Mouse (Mus musculus) mature B cell (primary cell): ENCODE results near the gene Rnf10.
"Not testable (repeated sequence)": the region's sequence is repeated elsewhere in the genome, so short reads cannot be mapped to it uniquely, and the experiment has no call there.

ENCODE experiments used
- in situ Hi-C: fragments of 300-500 bp; cut with MboI; formaldehyde crosslinking; loops from 2 replicates; pipeline ENCODE4 v1.14.3; 2019

Rnf10 gene

DNA sequence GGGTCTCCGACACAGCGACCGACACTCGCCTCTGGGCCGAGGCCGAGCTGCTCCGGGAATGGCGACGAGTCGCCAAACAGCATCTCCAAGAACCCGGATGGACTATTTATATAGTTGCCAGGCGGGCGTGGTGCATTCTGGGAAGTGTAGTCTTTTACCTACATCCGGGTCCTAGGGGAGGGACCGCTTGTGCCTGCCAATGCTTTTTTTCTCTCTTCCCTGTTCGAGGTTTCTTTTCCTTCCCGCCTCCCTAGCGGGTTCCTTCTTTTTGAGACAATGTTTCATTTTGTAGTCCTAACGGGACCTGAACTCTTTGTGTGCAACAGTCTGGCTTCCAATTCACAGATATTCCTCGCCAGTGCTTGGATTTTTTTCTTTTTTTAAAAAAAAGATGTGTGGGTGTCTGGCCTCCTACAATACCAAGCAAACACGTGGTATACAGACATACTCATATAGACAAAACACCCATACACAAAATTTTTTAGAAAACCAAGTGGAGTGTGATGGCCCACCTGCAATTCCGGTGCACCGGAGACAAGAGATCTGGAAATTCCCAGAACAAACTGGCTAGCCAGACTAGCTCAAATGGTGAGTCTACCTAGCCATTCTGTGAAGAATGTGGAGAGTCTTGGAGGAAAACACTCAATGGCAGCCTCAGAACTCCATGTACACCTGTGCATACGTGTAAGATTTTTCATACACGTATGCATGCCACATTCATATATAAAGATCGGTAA, at the start of gene Rnf10:
Rnf10 (minus strand) TSS at position 87 of the 737 bp plus-strand sequence.
- in situ Hi-C loops = no loop called here

DNA sequence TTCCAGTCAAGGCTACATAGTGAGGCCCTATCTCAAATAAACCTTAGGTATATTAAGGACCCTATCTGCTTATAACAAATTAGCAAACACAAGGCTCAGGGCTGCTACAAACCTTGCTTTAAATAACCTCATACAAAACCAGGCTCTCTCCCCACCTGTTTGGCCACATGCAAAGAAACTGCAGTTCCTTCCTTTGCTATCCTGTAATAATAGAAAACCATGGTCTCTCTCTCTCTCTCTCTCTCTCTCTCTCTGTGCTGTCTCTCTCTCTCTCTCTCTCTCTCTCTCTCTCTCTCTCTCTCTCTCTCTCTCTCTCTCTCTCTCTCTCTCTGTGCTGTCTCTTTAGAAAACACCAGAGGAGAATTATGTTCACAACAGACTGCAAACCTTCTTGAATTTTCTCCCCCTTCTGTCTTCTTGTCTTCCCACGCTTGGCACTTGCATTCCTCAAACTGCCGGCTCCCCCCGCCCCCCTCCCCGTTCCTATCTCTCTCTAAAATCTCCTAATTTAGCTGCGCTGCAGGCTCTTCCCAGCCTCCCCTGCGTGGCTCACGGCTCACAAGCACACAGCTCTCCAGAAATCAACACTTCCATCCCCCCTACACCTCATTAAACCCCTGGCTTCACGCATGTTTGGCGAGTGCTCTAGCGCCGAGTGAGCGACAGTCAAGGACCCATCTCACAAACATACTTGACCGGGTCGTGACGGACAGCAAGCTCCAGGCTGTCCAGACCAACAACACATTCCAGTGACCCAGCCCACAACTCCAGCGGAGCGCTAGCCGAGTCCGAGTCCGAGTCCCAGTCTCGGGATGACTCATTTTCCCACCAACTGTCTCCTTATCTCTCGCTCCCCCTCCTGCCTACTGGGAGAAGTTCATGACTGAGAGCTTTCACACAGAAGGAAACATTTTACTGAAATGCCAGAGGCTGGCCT, 46.6 kb upstream of the Rnf10 start:
- in situ Hi-C loops = no loop called here

DNA sequence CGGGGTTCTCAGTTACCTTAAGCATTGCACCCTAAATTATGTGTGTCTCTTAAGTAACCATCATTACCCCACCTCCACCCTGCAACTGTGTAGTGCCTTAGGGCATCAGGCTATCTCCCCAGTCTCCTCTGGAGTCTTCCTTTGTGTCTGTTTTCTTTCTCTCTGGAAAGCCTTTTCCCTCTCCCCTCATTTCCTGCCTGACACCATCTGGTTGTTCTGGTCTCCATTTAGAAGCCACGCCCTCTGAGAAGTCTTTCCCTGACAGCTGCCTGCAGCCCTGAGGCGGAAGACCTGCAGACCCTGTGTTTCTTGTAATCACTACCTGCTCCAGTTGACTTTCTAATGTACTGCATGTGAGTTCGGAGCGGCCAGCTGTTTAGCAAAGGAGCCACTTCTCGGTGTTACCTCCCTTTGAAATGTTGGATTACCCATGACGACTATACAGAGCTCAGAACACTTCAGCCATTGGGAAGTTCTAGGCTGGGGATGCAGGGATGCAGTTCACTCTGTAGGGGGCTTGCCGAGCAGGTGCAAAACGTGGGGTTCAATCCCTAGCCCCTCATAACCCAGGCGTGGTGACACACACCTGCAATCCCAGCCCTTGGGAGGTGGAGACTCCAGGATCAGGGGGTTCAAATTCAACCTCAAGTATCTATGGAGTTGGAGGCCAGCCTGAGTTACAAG, 45.1 kb upstream of the Rnf10 start:
- in situ Hi-C loops = no loop called here

DNA sequence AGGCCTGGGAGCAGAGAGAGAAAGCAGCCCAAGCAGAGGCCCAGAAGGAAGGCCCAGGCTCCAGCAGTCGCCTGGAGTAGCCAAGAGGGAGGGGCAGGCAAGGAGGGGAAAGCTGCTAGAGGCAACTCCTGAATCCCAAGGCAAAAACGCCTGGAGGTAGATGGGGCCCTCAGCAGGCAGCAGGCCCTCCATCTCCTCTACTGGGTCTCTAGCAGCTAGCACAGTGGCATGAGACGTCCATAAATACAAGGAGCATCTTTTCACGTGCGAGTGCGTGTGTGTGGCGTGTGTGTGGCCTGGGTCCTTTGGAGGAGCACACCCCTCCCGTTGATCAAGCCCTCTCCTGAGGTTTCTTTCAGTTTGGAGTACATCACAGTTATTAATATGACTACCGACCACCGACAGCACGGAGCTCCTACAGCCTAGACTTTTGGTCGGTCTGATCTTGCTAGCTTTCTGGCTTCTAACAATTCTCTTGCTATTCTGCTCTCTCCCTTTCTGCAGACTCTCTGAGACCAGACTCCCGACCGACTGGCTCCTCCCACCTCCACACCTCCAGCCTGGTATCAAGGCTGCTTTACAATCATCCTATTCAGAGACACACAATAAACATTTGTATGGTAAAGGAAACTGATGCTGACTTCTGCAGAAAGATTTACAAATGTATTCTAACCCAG, 44.4 kb upstream of the Rnf10 start:
- in situ Hi-C loops = no loop called here

DNA sequence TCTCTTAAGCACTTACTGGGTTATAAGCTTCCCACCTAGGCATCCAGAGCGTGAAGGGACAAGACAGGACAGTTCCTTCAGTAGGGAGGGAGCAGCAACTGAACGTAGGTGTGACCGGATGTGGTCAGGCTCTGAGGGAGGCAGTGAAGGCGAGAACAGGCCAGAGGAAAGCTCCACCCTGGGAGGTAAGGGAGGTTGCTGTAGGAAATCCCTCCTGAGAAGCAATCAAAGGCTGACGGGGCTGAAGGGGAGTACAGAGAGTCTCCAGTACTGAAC, 40.9 kb upstream of the Rnf10 start:
- in situ Hi-C loops = no loop called here

DNA sequence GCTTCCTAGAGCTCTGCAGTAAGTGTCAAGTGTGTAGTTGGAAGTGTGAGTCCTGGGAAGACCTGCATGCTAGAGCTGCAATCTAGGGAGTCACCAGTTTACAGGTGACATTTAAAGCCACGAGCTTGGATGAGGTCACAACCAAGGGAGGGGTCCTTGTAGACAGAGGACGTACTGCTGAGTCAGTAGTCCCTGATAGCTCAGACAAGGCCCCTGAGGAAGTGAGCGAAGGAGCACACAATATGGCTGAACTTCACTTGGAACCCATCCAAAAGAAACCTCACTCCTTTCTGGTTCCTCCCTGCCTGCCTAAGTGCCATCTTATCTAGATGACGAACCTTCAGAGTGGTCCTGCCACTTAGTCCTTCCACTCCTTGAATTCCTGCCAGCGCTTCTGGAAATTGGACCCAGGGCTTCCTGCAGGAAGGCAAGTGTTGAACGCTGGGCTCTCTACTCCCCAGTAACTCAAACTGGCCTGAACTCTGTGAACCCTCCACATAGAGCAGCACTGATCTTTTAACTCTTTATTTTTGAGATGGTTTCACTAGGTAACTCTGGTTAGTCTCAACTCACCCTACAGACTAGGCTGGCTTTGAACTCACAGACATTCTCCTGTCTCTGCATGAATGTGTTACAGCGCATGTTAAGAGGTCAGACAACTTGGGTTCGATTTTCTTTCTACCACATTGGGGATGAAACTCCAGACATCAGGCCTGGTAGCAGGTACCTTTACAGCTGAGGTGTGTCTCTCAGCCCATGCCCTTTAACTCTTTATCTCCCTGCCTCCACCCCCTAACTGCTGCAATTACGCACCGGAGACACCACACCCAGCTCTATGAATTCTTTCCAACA, 40.3 kb upstream of the Rnf10 start:
- in situ Hi-C loops = no loop called here

DNA sequence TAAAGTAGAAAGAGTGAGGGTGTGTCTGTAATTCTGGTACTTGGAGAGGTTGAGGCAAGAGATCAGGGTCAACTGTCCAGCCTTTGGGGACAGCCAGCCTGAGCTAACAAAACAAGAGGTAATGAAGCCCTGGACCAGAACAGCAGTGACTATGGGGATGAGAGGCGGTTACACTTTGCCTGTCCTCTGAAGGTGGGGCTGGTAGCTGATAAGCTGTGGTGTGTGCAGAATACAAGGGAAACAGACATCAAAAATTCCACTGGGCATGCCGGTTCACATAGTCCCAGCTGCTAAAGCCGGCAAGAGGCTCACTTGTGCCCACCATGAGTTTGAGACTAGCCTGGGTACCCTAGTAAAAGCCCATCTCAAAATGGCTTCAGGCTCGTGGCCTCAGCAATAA, 39.7 kb upstream of the Rnf10 start:
- in situ Hi-C loops = no loop called here

DNA sequence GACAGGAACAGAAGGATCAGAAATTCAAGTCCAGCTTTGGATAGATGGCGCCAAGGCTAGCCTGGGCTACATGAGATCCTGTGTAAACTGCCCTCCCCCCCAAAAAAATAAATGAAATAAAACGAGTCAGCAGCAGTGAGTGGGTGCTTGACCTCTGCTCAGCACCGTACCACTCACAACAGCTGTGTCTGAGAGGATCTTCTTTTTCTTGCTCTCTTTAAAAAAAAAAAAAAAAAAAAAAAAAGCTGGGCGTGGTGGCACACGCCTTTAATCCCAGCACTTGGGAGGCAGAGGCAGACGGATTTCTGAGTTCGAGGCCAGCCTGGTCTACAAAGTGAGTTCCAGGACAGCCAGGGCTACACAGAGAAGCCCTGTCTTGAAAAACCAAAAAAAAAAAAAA, 29.5 kb upstream of the Rnf10 start:
- in situ Hi-C loops = not testable (repeated sequence)

DNA sequence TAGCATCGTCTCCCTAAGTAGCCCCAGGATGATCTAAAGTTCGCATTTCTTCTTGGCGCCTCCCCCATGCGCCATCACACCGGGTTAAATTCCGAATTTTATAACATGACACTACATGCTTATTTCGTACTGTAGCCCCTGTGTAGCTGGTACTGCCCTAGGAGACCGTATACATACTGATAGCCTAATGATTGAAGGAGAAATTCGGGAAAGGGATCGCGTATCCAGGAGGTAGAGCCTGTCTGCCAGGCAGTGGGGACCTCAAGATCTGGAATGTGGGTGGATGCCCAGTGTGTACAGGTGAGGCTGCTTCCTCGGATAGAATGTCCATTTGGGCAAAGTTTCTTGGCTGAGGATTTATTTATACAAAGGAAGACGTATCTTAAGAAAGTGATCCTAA, 28.9 kb upstream of the Rnf10 start:
- in situ Hi-C loops = no loop called here

DNA sequence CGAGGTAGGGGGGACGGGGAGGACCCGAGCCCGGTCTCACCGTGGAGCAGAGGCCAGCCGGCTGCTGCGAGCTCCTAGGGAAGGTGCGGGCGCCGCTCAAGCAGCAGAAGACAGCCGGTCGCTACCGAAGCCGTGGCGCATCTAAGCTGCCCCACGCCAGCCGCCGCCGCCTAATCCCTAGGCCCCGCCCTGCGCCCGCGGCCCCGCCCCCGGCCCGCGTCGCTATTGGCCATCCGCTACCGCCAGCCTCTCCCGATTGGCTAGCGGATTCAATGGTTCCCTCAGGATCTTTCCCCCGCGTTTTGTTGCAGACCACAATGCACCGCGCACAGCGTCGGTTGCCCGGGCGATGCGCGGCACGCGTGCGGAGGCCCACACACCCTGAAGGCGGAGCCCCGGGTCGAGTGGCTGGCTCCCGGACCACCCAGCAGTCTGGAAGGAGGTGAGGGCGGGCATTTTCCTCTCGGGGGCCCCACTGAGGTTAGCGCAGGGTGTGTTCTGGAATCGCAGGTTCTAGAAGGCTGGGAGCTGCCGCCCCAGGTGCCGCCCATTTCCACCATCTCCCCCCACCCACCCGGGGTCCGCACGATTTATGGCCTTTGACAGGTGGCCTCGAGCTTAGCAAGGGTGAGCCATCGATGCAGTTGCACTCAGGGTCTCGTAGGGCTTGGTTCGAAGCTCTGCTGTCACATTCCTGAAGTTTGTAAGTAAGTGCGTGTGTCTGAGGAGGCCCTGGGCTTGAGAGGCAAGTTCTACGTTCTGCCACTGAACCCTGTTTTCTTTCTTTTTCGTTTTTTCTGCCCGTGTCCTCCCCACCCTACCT, 28.3 kb upstream of the Rnf10 start, which contains the start of gene Dynll1:
Dynll1 (minus strand) TSS at position 208 of the 823 bp plus-strand sequence.
- in situ Hi-C loops = no loop called here

DNA sequence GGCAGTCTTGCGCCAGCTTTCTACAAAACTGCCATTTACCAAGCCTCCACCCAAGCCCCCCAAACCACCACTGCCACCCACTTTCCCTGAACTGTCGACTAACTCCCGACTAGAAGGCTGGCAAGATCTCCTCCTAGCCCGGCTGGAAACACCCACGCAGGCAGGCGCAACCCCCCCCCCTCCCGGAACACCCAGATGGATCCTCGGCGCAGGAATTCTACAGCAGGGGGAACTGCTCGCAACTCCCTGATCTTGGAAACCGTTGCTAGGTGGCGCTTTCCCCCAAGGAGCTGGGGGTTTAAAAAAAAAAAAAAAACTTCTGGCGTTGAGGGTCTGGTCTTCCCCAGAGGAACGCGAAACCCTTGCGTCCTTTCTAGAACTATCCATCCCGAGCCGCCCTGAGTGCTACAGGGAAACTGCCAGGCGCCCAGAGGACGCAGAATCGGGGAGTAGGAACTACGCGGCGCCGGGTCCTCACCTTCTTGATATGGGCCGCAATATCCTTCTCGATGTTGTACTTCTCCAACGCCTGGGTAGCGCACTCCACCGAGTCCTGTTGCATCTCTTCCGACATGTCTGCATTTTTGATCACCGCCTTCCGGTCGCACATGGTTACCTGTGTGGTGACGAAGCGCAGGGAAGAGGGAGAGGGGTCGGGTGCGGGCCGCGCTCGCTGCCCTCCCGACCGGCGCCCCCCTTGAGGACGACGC, 27.5 kb upstream of the Rnf10 start:
- in situ Hi-C loops = no loop called here

DNA sequence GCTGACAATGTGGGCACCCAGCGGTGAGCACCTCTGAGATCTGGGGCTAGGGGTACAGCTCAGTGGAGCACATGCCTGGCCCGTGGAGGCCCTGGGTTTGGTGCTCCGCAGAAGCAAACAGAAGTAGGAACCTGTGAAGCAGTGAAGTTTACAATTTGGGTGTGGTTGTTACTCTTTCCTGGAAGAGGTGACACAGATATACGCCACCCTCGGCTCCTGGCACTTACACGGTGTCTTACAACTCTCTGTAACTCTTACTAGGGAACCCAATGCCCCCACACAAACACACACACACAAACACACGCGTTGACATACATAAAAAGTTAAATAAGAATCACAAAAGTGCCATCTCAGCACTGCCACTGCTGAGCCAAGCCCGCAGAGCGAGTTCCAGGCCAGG, 23.6 kb upstream of the Rnf10 start:
- in situ Hi-C loops = loop anchor here (10.0 kb wide), 1 partner anchor 148 kb away; no protein-coding TSS in a partner anchor

DNA sequence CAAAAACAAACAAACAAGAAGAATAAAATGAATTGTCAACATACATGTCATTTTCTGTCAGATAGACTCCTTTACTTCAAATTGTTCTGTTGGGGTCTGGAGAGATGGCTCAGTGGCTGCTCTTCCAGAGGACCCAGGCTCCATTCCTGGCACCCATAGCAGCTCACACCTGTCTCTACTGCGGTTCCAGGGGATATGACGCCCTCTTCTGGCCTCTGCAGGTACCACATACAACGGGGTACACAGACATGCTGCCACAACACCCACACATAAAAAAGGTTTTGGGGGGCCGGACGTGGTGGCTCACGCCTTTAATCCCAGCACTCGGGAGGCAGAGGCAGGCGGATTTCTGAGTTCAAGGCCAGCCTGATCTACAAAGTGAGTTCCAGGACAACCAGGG, 21.5 kb upstream of the Rnf10 start:
- in situ Hi-C loops = loop anchor here (10.0 kb wide), 1 partner anchor 151 kb away; no protein-coding TSS in a partner anchor

DNA sequence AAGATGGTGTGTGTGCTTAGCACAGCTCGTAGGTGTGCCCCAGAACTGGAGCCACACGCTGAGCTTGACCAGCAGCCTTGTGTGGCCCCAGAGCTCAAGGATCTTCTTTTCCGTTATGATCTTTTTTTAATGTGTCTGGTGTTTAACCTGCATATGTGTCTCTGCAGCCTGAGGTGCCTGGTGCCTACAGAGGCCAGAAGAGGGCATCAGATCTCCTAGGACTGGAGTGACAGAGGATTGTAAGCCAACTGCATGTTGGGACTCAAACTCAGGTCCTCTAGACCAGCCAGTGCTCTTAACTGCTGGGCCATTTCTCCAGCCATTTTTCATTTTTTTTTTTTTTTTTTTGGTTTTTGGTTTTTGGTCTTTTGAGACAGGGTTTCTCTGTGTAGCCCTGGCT, 12.0 kb upstream of the Rnf10 start:
- in situ Hi-C loops = no loop called here

DNA sequence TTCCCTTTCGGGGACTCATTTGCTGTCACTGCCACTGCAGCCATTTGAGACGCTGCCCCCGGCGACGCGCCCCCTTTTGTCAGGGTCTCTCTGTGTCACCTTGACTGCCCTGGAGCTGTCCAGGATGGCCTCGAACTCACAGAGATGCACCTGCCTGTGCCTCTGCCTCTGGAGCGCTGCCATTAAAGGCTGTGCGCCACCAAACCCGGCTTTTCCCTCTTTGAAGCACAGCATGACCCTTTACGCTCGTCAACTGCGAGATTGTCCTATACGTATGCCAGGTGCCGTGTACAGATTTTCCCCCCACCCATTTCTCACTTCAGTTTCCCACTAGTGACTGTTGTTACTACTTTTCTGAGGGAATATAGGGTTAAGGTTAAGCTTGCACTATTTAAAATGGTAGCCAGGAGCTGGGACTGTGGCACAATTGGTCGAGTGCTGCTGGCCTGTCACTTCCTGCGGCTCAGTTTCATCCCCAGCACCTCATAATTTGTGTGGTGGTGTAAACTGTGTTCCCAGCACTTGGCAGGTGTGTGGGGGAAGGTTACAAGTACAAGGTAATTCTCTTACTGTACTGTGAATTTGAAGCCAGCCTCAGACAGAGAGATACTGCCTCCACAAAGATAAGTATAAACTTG, 7.5 kb upstream of the Rnf10 start:
- in situ Hi-C loops = no loop called here

DNA sequence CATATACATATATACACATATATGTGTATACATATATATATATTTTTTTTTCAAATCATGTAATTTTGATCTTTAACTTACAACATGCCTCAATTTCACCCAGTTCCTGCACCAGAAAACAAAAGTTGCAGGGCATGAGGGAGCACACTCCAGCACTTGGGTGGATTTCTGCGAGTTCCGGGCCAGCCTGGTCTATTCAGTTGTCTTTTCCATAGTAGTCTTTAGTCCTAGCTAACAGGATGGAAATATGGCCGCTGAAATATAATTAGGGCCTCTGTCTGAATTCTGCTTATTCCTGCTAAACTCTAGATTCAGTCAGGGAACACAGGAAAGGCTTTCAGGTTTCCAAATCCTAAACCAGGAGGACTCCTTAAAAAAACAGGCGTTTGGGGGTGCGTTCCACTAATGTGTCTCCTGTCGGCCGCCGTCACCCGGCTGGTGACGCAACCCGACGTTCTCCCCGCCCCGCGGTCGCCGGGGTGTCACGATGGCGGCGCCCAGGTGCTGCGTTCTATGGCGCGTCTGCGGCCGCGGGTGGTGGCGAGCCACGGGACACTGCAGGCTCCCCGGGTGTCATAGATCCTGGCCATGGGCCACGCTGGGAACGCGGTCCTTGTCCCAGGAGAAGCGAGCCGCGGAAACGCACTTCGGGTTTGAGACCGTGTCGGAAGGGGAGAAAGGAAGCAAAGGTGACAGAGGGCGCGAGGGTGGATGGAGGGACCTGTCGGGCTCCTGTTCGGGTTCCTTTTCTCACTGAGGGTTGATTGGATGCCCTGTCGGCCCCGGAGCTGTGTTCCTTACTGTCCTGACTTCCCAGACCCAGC, 6.7 kb upstream of the Rnf10 start, which contains the start of gene Coq5:
Coq5 (plus strand) TSS at position 441 of the 824 bp plus-strand sequence.
- in situ Hi-C loops = loop anchor here (5.0 kb wide), 1 partner anchor 68 kb away; the partner anchor contains the start of gene Cox6a1

DNA sequence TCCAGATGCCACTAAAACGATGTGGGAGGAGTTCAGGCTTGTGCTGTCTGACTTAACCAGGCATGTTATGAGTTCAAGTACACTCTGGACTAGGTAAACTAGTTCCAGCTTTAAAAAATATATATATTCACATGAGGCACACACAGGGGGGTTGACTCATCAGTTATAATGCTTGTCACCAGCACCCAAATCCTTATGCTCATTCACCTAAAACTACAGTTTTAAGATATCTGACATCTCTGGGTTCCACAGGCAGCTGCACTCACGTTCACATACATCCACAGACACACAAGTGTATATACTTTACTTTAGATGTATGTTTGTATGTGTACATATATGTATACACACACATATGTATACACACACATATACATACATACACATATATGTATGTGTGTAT, 6.1 kb upstream of the Rnf10 start:
- in situ Hi-C loops = loop anchor here (5.0 kb wide), 1 partner anchor 69 kb away; the partner anchor contains the start of gene Cox6a1

DNA sequence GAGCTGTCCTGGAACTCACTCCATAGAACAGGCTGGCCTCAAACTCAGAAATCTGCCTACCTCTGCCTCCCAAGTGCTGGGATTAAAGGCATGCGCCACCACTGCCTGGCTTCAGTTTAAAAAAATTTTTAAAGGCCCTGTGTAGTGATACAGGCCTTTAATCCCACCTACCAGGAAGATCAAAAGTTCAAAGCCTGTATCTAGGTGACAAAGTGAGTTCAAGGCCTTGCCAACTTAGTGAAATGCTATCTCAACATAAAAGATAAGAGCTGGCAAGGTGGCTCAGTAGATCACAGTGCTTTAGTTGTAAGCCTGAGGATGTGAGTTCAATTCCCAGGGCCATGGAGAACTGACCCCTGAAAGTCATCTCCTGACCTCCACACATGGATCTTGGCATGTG, 5.4 kb upstream of the Rnf10 start:
- in situ Hi-C loops = loop anchor here (5.0 kb wide), 1 partner anchor 69 kb away; the partner anchor contains the start of gene Cox6a1
